Mouse (Mus musculus): ENCODE data around the gene Ttc7b.
A peak's percentile ranks its signal among the peaks of the same experiment; 100 is the strongest.

Gene Ttc7b

GRCm38 (mm10) chr12:100264941-100265340 is 255.7 kb downstream of the Ttc7b start:
- DNase-seq = no peak

DNA sequence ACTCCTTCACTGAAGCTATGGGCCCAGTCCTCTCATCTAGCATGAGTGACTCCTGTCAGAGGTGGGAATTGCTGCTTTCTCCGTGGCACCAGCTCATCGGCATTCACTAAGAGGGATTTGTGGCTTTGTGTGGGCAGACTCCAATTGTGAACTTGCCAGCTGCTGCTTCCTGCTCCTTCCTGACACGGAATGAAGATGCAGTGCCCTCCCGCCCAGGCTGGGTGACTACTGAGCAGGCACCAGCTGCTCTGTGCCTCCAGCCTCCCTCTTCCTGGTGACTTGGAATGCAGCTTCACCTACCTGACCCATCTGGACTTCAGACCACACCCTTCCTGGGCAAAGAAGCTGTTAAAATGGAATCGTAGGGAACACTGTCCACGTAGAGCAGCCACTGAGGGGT is 257.8 kb downstream of the Ttc7b start:
- DNase-seq = peak; percentile 46 to 49

DNA sequence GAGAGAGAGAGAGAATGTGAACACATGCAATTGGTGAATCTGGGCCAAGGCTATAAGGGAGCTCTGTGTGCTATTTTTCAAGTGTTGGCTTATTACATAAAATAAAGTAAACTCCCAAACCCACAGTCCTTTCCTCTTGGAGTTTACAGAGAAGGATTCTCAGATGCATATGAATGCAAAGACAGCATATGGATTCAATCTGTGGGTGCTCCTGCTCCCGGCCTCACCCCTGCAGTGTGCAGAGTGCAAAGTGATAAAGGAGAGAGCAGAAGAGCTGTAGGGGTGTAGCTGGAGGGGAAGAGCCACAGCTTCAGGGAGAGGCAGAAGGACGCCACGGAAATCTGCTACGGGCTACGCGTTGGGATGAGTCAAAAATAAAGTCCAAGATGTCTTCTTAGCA is 258.9 kb downstream of the Ttc7b start:
- no peak for DNase-seq

- no peak for DNase-seq
These were observed 260.5 kb downstream of the Ttc7b start for GRCm38 (mm10) chr12:100260151-100260550.

GRCm38 (mm10) chr12:100257779-100258178 is 262.8 kb downstream of the Ttc7b start:
- no peak for DNase-seq

GRCm38 (mm10) chr12:100255441-100255949 is 265.1 kb downstream of the Ttc7b start:
- peak; percentile 47 to 52 for DNase-seq

DNA sequence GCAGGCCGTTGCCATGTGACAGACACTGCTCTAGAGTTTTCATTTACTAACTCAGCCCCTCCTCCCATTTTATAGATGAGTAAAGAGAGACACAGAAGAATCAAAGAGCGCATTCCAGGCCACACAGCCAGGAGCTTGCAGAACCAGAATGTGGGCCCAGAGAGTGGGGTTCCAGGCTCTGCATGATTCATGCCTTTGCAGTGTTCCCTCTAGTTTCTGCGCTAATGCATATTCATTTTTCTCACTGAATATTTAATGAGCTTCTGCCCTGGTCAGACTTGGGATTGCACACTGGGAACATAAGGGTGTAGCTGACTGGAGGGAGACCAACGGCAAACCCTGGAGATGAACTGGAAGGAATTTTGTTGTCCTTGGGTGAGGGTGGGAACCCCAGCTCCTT is 266.2 kb downstream of the Ttc7b start:
- no peak for DNase-seq
